Mouse (Mus musculus): ENCODE measurements around the gene Hs6st3. TPM values are rescaled to one million over a fixed set of nuclear protein-coding genes. Genes with fewer than 3 reads are reported as not detected.
"Not testable (repeated sequence)": the region's sequence is repeated elsewhere in the genome, so short reads cannot be mapped to it uniquely, and the experiment has no call there.

The Hs6st3 gene
- polyA plus RNA-seq, 1 experiment from 2014 or later: 1.4 TPM

- WGBS: 85% methylated on average over 5 of the region's 5 CpGs
Observed at GRCm38 (mm10) chr14:119540505-119540904, 402.4 kb downstream of the Hs6st3 start.

GRCm38 (mm10) chr14:119544596-119544995 is 406.5 kb downstream of the Hs6st3 start:
- no peak overlapping the region for H3K9ac ChIP-seq
- no peak overlapping the region for H3K27ac ChIP-seq (ENCODE audit: low read depth)
- 53% methylated on average over 3 of the region's 3 CpGs for WGBS
- H3K4me1 ChIP-seq (ENCODE audit: insufficient read depth): no peaks in the 10 kb centered on the region
- H3K36me3 ChIP-seq (ENCODE audit: insufficient read depth): no peaks in the 10 kb centered on the region
- no peak overlapping the region for H3K4me3 ChIP-seq (ENCODE audit: low read depth, low read length)
- no peak overlapping the region for H3K4me2 ChIP-seq
- DNase-seq (no peak), ATAC-seq (ENCODE audit: insufficient read depth) (no peak)
- no peak for TF ChIP-seq CTCF (IDR thresholded peaks at IDR 0.05; ENCODE audit: low read depth)
- no peaks in the 10 kb centered on the region for H3K27me3 ChIP-seq (ENCODE audit: insufficient read depth, low read length)
- no peaks in the 10 kb centered on the region for H3K9me3 ChIP-seq (ENCODE audit: low read depth, low read length)

More at GRCm38 (mm10) chr14:119540505-119540904, 402.4 kb downstream of the Hs6st3 start:
- no peak overlapping the region for H3K27ac ChIP-seq (ENCODE audit: low read depth)
- no peak overlapping the region for H3K4me3 ChIP-seq (ENCODE audit: low read depth, low read length)
- no peak for ATAC-seq (ENCODE audit: insufficient read depth)
- no peaks in the 10 kb centered on the region for H3K4me1 ChIP-seq (ENCODE audit: insufficient read depth)
- no peak for TF ChIP-seq CTCF (IDR thresholded peaks at IDR 0.05; ENCODE audit: low read depth)
- DNase-seq: no peak
- no peaks in the 10 kb centered on the region for H3K36me3 ChIP-seq (ENCODE audit: insufficient read depth)
- no peak overlapping the region for H3K9ac ChIP-seq
- no peaks in the 10 kb centered on the region for H3K27me3 ChIP-seq (ENCODE audit: insufficient read depth, low read length)
- H3K9me3 ChIP-seq (ENCODE audit: low read depth, low read length): no peaks in the 10 kb centered on the region
- no peak overlapping the region for H3K4me2 ChIP-seq

- no peaks in the 10 kb centered on the region for H3K27me3 ChIP-seq (ENCODE audit: insufficient read depth, low read length)
- WGBS: 79% methylated on average over 4 of the region's 4 CpGs
- H3K9me3 ChIP-seq (ENCODE audit: low read depth, low read length): no peaks in the 10 kb centered on the region
- DNase-seq (no peak), ATAC-seq (ENCODE audit: insufficient read depth) (no peak)
- H3K4me2 ChIP-seq: no peak overlapping the region
- no peaks in the 10 kb centered on the region for H3K4me1 ChIP-seq (ENCODE audit: insufficient read depth)
- no peak for TF ChIP-seq CTCF (IDR thresholded peaks at IDR 0.05; ENCODE audit: low read depth)
- H3K27ac ChIP-seq (ENCODE audit: low read depth): no peak overlapping the region
- H3K36me3 ChIP-seq (ENCODE audit: insufficient read depth): no peaks in the 10 kb centered on the region
- no peak overlapping the region for H3K4me3 ChIP-seq (ENCODE audit: low read depth, low read length)
- H3K9ac ChIP-seq: no peak overlapping the region
Observed at GRCm38 (mm10) chr14:119558356-119558755, 420.2 kb downstream of the Hs6st3 start.

DNA sequence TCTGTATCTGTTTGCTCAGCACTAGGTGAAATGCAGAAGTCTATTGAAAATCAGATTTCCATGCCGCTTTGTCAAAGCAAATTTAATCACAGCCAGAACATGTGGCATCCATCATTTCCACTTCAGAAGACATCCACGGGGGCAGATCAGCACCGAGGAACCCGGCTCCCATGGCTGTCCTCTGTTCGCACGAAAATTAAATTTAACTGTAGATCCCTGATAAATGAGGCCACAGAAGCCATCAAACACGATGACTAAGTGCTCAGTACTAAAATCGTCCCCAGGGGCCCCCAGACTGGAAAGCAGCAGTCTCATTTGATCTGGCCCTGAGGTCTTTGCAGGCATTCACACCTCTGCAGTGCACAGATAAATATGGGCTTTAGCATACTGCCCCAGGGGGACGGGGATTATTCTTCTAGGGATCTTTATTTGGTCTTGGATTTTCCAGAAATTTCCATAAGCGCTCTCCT is 443.9 kb downstream of the Hs6st3 start:
- H3K4me2 ChIP-seq: no peak overlapping the region
- H3K27me3 ChIP-seq (ENCODE audit: insufficient read depth, low read length): no peaks in the 10 kb centered on the region
- DNase-seq: peak; percentile 67
- no peaks in the 10 kb centered on the region for H3K36me3 ChIP-seq (ENCODE audit: insufficient read depth)
- no peak overlapping the region for H3K4me3 ChIP-seq (ENCODE audit: low read depth, low read length)
- ATAC-seq (ENCODE audit: insufficient read depth): peak; percentile 49; the same call in 1 of the 2 replicates
- WGBS: 15% methylated on average over 10 of the region's 10 CpGs
- TF ChIP-seq CTCF (IDR thresholded peaks at IDR 0.05; ENCODE audit: low read depth): no peak
- H3K9me3 ChIP-seq (ENCODE audit: low read depth, low read length): no peaks in the 10 kb centered on the region
- no peak overlapping the region for H3K9ac ChIP-seq
- no peaks in the 10 kb centered on the region for H3K4me1 ChIP-seq (ENCODE audit: insufficient read depth)
- H3K27ac ChIP-seq (ENCODE audit: low read depth): no peak overlapping the region

- Histone ChIP-seq H3K4me3 (ENCODE audit: low read depth, low read length) (no peak overlapping the region), H3K36me3 (ENCODE audit: insufficient read depth) (no peaks in the 10 kb centered on the region), H3K9ac (no peak overlapping the region), H3K4me1 (ENCODE audit: insufficient read depth) (no peaks in the 10 kb centered on the region), H3K27me3 (ENCODE audit: insufficient read depth, low read length) (no peaks in the 10 kb centered on the region), H3K4me2 (no peak overlapping the region), H3K27ac (ENCODE audit: low read depth) (no peak overlapping the region), H3K9me3 (ENCODE audit: low read depth, low read length) (no peaks in the 10 kb centered on the region)
- ATAC-seq (ENCODE audit: insufficient read depth) (no peak), DNase-seq (no peak)
- 51% methylated on average over 4 of the region's 4 CpGs for WGBS
- TF ChIP-seq CTCF (IDR thresholded peaks at IDR 0.05; ENCODE audit: low read depth): no peak
Observed at GRCm38 (mm10) chr14:119585069-119585468, 446.9 kb downstream of the Hs6st3 start.

DNA sequence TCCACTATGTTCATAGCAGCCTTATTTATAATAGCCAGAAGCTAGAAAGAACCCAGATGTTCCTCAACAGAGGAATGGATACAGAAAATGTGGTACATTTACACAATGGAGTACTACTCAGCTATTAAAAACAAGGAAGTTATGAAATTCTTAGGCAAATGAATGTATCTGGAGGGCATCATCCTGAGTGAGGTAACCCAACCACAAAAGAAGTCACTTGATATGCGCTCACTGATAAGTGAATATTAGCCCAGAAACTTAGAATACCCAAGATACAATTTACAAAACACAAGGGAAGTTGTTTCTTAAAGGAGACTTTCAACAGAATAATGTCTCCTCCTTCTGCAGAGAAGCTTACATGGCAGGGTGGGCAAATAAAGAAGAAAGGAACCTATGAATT is 449.2 kb downstream of the Hs6st3 start:
- not testable (repeated sequence) for H3K4me2 ChIP-seq; H3K4me1 ChIP-seq (ENCODE audit: insufficient read depth); H3K4me3 ChIP-seq (ENCODE audit: low read depth, low read length); H3K27ac ChIP-seq (ENCODE audit: low read depth); H3K9me3 ChIP-seq (ENCODE audit: low read depth, low read length); ATAC-seq (ENCODE audit: insufficient read depth); H3K9ac ChIP-seq; H3K36me3 ChIP-seq (ENCODE audit: insufficient read depth); DNase-seq; H3K27me3 ChIP-seq (ENCODE audit: insufficient read depth, low read length)
- 90% methylated on average over 1 of the region's 1 CpGs for WGBS

DNA sequence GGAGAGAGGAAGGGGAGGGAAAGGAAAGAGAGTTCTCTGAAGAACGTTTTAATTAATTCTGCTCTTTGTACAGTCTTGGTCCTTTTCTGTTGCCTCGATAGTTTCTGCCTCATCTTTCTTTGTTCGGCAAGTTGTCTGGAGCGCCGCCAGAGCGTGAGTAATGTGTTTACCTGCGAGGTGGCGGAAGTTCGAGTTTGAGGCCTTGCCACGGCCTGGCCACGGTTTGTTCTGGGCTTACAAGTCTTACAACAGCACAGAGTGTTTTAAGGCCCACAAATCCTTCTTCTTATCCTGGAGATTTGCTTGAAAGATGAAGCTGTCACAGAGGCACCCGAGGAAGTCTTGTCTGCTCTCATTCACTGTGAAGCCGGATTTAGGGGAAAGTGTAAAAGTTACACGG is 466.2 kb downstream of the Hs6st3 start:
- no peak for ATAC-seq (ENCODE audit: insufficient read depth)
- no peak overlapping the region for H3K4me2 ChIP-seq

DNA sequence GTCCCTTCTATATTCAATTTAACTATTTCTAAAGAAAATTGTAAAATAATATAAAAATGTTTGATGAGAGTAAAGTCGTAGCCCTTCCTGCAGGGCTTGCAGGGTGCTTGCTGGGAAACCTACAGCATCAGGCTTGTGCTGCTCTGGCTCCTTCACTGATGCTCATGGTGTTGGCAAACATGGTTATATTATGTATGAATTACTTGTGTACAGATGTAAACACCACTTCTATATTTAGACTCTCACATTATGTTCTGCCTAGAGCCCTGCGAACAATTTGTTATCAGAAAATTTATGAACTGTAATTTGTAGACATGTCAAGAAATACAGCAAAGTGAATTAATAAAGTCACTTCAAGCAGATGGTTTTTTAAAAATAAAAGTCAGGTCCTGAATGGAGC is 474.7 kb downstream of the Hs6st3 start:
- WGBS: 41% methylated on average over 2 of the region's 2 CpGs
- no peak for TF ChIP-seq CTCF (IDR thresholded peaks at IDR 0.05; ENCODE audit: low read depth)
- peak; percentile 47 for ATAC-seq (ENCODE audit: insufficient read depth)
- DNase-seq: peak; percentile 43
- Histone ChIP-seq H3K4me2 (no peak overlapping the region), H3K27me3 (ENCODE audit: insufficient read depth, low read length) (no peaks in the 10 kb centered on the region), H3K9me3 (ENCODE audit: low read depth, low read length) (no peaks in the 10 kb centered on the region), H3K36me3 (ENCODE audit: insufficient read depth) (no peaks in the 10 kb centered on the region), H3K4me3 (ENCODE audit: low read depth, low read length) (no peak overlapping the region), H3K4me1 (ENCODE audit: insufficient read depth) (no peaks in the 10 kb centered on the region), H3K27ac (ENCODE audit: low read depth) (no peak overlapping the region), H3K9ac (no peak overlapping the region)

More for the DNA sequence above, 466.2 kb downstream of the Hs6st3 start:
- Histone ChIP-seq H3K4me1 (ENCODE audit: insufficient read depth) (no peaks in the 10 kb centered on the region), H3K9me3 (ENCODE audit: low read depth, low read length) (no peaks in the 10 kb centered on the region), H3K27ac (ENCODE audit: low read depth) (no peak overlapping the region), H3K36me3 (ENCODE audit: insufficient read depth) (no peaks in the 10 kb centered on the region), H3K9ac (no peak overlapping the region), H3K27me3 (ENCODE audit: insufficient read depth, low read length) (no peaks in the 10 kb centered on the region), H3K4me3 (ENCODE audit: low read depth, low read length) (no peak overlapping the region)
- peak; percentile 32 for DNase-seq
- TF ChIP-seq CTCF (IDR thresholded peaks at IDR 0.05; ENCODE audit: low read depth): no peak
- 47% methylated on average over 14 of the region's 14 CpGs for WGBS

Measured in lung, embryonic 14.5 days (tissue).